Mouse (Mus musculus) bone marrow, adult 2 months (tissue): ENCODE data around the gene Ahnak.

Experiments
- CTCF ChIP-seq: fragments of 200-500 bp; IDR thresholded peaks from 2 replicates; pipeline ENCODE4 v1.5.1; 2011; ENCODE audit warnings: low read length, control low read depth; ENCODE audit not compliant: control insufficient read depth, insufficient read depth
- POLR2A ChIP-seq: fragments of 200-500 bp; IDR thresholded peaks from 2 replicates; pipeline ENCODE4 v1.6.1; 2011; ENCODE audit warnings: low read depth, mild to moderate bottlenecking, control low read depth, low read length, borderline replicate concordance; ENCODE audit not compliant: control insufficient read depth

DNA sequence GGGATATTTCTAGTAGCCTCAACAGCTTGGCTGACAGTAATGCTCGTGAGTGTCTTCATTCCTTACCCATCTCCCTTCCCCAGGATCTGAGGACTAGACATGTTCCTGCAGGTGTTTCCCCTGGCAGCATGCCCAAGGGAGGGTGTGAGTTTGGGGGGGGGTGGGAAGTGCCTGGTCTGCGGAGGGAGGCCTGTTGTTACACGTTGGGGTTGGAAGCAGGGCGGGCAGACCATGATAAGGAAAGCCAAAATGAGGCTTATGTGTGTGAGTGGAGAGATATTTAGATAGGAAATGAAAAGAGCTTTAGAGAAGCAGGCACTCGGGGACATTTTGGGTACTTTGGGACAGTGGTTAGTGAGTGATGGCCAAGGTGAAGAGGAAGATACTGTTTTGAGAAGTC lies 45.0 kb upstream of the Ahnak start:
- TF ChIP-seq CTCF (no peak), POLR2A (no peak)
